Mouse (Mus musculus) stomach, postnatal 0 days (tissue): Measurements from ENCODE around the gene Rhoj. TPM values are rescaled to one million over a fixed set of nuclear protein-coding genes. Genes with fewer than 3 reads are reported as not detected.

Experiments used
- ATAC-seq: fragments of 200-750 bp; cut with Nextera tagmentation; 2 replicates; pipeline ENCODE4 v1.8.0; 2017; ENCODE audit not compliant: low FRiP score, low TSS enrichment
- DNase-seq: peaks from one replicate; pipeline ENCODE4 v3.0.0-alpha.2; 2016; ENCODE audit warnings: low spot score
- H3K27ac ChIP-seq: fragments of 300-500 bp; sonication (generic); replicated peaks from 2 replicates; pipeline ENCODE4 v1.5.1; 2014; ENCODE audit warnings: mild to moderate bottlenecking, control low read depth
- H3K27me3 ChIP-seq: fragments of 300-500 bp; sonication (generic); 2 replicates; pipeline ENCODE4 v1.6.1; 2014; ENCODE audit warnings: low read length; ENCODE audit not compliant: control insufficient read depth, insufficient read depth
- H3K36me3 ChIP-seq: fragments of 300-500 bp; sonication (generic); 2 replicates; pipeline ENCODE4 v1.6.1; 2014; ENCODE audit warnings: low read length, mixed read lengths; ENCODE audit not compliant: control insufficient read depth, insufficient read depth
- H3K4me1 ChIP-seq: fragments of 300-500 bp; sonication (generic); replicated peaks from 2 replicates; pipeline ENCODE4 v1.6.1; 2014; ENCODE audit warnings: antibody characterized with exemption; ENCODE audit not compliant: control insufficient read depth, insufficient read depth
- H3K4me2 ChIP-seq: fragments of 300-500 bp; sonication (generic); replicated peaks from 2 replicates; pipeline ENCODE4 v1.6.1; 2014; ENCODE audit warnings: low read depth, mild to moderate bottlenecking, control low read depth, moderate library complexity
- H3K4me3 ChIP-seq: fragments of 300-500 bp; sonication (generic); 2 replicates; pipeline ENCODE4 v1.5.1; 2014; ENCODE audit warnings: low read depth, low read length, control low read depth
- H3K9ac ChIP-seq: fragments of 300-500 bp; sonication (generic); 2 replicates; pipeline ENCODE4 v1.6.1; 2014; ENCODE audit warnings: mild to moderate bottlenecking, low read length, control low read depth, mixed read lengths
- H3K9me3 ChIP-seq: fragments of 300-500 bp; sonication (generic); 2 replicates; pipeline ENCODE4 v1.6.1; 2016; ENCODE audit warnings: low read length; ENCODE audit not compliant: control insufficient read depth
- CTCF ChIP-seq: IDR thresholded peaks from 2 replicates; pipeline ENCODE4 v1.5.1; 2016; ENCODE audit warnings: antibody characterized with exemption, low read depth, mild to moderate bottlenecking, moderate library complexity
- EP300 ChIP-seq: optimal IDR thresholded peaks from 2 replicates; pipeline ENCODE3; 2016; ENCODE audit warnings: antibody characterized with exemption
- WGBS: fragments of 180-500 bp; shearing (Covaris S2); extraction: QIAGEN DNeasy Blood & Tissue Kit; methylation state at CpG from one replicate; pipeline ENCODE4 v1.1.7; 2014; 5-methylcytosine and 5-hydroxymethylcytosine counted together
- polyA plus RNA-seq: library from polyadenylated mRNA; unstranded; fragments of >200 nt; fragmentation: Nextera tagmentation; extraction: Ambion mirVana; gene quantifications from 2 replicates; pipeline ENCODE4 v1.2.1, GENCODE M21; 2015

Rhoj gene
- polyA plus RNA-seq, 1 experiment from 2014 or later, result 43.0 TPM

- Histone ChIP-seq H3K9me3 (no peaks in the 10 kb centered on the region), H3K9ac (no peak overlapping the region), H3K27me3 (no peaks in the 10 kb centered on the region), H3K4me3 (no peak overlapping the region), H3K4me2 (peak overlapping the region; percentile 23; the same call in 1 of the 2 replicates), H3K36me3 (peaks cover 5% of the 10 kb centered on the region; the same call in 1 of the 2 replicates), H3K4me1 (no peaks in the 10 kb centered on the region), H3K27ac (no peak overlapping the region)
- DNase-seq (no peak), ATAC-seq (0 out of 2 replicates have a peak, but pooled peaks have one; percentile 17)
- TF ChIP-seq EP300, result no peak
- TF ChIP-seq CTCF, result peak; percentile 74
- WGBS, result 38% methylated on average over 6 of the region's 6 CpGs
Measured at GRCm38 (mm10) chr12:75449475-75449966, 141.4 kb downstream of the Rhoj start.

GRCm38 (mm10) chr12:75450011-75450410, 141.9 kb downstream of the Rhoj start:
- Histone ChIP-seq H3K9ac (no peak overlapping the region), H3K4me2 (peak overlapping the region; percentile 23), H3K4me3 (no peak overlapping the region), H3K36me3 (peaks cover 5% of the 10 kb centered on the region; the same call in 1 of the 2 replicates), H3K9me3 (no peaks in the 10 kb centered on the region), H3K27me3 (no peaks in the 10 kb centered on the region), H3K27ac (no peak overlapping the region), H3K4me1 (no peaks in the 10 kb centered on the region)
- no peak for TF ChIP-seq EP300
- no peak for TF ChIP-seq CTCF
- DNase-seq, result peak; percentile 37
- ATAC-seq, result peak; percentile 78
- 36% methylated on average over 14 of the region's 14 CpGs for WGBS

- DNase-seq (no peak), ATAC-seq (peak; percentile 45; the same call in 1 of the 2 replicates)
- TF ChIP-seq EP300, result no peak
- no peak for TF ChIP-seq CTCF
- H3K9ac ChIP-seq, result no peak overlapping the region
- no peaks in the 10 kb centered on the region for H3K27me3 ChIP-seq
- no peaks in the 10 kb centered on the region for H3K9me3 ChIP-seq
- no peak overlapping the region for H3K4me2 ChIP-seq
- H3K27ac ChIP-seq, result no peak overlapping the region
- no peak overlapping the region for H3K4me3 ChIP-seq
- 83% methylated on average over 8 of the region's 8 CpGs for WGBS
- peaks cover 5% of the 10 kb centered on the region; the same call in 1 of the 2 replicates for H3K36me3 ChIP-seq
- no peaks in the 10 kb centered on the region for H3K4me1 ChIP-seq
Measured at GRCm38 (mm10) chr12:75450592-75450991, 142.5 kb downstream of the Rhoj start.

Other genes with a start within 250 kb of the Rhoj start
- gene Kcnh5, start 131.0 kb upstream of the Rhoj start, polyA plus RNA-seq, result not detected in 2 replicates
- gene Gphb5, start 108.5 kb downstream of the Rhoj start, polyA plus RNA-seq, result not detected in 2 replicates